Mouse (Mus musculus) A20 (cell line): ENCODE measurements around the gene Tmem251.

Experiments used
- DNase-seq: peaks from one replicate; pipeline ENCODE4 v3.0.0-alpha.2; 2011; ENCODE audit warnings: low read depth, low spot score

Gene Tmem251

DNA sequence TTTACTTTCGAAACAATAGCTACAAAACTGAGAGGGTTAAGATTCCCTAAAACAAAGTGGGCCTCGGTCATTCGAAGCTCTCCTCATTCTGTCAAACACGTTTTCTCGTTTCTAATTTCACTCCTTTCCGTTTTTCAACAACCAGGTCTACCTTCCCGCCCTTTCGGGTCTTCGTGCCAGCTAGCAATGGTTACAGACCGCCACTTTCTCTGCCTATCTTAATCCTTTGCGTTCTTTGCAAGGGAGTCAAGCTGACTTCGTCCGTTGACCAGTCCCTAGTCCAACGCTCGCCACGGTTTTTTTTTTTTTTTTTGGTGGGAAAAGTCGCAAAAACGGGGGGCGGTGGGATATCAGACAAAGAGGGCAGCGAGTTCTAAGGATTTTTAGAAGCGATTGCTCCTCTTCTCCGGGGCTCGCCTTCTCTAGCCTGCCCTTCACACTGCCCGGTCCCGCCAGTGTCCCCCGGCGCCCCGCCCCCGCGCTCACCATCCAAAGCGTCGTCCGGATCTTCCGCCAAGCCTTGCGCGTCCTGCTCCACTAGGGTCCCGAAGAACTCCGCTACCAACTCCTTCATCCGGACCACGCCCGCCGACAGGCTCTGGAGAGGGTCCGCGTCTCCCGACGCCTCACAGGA, 13.6 kb downstream of the Tmem251 start:
- no peak for DNase-seq

DNA sequence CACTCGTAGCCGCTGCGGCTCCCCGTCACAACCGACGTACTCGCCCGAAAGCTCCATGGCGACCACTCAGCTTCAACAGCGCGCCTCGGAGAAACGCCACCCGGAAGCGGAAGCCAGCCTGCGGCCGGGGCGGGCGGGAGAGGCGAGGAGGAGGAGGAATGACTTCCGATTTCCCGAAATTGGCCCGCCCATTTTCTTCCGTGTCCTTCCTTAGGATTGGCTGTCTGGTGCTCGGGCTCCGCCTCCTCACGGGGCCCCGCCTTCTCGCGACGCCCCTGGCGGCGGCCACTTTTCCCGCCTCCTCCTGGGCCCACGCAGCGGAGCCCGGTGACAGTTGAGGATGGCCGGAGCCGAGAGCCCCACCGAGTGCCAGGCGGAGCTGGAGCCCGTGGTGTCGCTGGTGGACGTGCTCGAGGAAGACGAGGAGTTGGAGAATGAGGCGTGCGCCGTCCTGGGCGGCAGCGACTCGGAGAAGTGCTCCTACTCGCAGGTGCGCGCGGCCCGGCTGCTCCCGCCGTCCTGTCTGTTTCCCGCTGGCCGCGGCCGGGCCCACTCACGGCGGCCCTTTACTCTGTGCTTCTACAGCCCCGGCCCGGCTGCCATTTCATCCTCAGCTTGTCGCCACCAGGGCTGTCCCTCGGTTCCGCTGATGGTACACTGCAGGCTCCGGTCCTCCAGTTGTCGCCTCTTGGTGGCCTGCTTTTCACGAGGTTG, 14.3 kb downstream of the Tmem251 start, which contains the start of the genes Gm28051, Gon7 and Ubr7:
Gene Gm28051, minus strand, starts transcription at position 77 of the 714 bp plus-strand sequence.
Gene Gon7, minus strand, starts transcription at position 115 of the 714 bp plus-strand sequence.
Gene Ubr7, plus strand, starts transcription at position 279 of the 714 bp plus-strand sequence.
- DNase-seq: peak; percentile 98

DNA sequence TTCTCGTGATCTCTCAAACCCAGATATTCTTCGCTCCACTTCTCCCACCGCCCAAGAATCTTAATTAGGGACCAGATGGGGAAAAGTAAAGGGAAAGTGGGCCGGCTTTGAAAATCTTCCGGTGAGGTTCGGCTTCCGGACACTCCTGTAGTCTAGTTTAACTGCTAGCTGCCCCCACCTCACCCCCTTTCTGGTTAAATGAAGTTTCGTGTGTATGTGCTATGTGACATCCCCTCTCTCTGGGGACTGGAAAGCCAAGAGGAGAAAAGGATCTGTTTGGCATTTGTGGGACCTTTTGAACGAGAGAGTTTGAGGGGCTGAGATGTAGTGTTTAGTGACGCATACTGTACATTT, 14.8 kb downstream of the Tmem251 start, which contains the start of gene Gm20604:
Gene Gm20604, minus strand, starts transcription at position 270 of the 354 bp plus-strand sequence.
- no peak for DNase-seq

DNA sequence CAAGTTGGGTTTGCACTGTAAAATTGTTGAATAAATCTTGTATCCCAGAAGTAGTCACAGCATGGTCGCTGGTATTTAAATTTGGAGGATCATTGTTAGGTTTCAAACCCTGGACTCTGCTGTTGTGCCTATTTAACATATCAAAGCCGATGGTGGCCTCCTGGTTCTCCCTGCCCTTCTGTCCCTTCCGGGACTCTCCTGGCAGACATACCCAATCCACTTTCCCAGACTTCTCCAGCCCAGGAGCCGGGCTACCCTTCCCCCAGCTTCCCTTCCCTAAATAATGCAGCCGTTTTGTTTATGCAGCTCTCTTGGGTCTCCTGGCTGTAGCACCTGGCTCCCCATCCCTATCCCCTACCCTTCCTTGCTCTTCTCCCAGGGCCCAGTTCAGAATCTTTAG, 15.4 kb downstream of the Tmem251 start:
- DNase-seq: no peak

DNA sequence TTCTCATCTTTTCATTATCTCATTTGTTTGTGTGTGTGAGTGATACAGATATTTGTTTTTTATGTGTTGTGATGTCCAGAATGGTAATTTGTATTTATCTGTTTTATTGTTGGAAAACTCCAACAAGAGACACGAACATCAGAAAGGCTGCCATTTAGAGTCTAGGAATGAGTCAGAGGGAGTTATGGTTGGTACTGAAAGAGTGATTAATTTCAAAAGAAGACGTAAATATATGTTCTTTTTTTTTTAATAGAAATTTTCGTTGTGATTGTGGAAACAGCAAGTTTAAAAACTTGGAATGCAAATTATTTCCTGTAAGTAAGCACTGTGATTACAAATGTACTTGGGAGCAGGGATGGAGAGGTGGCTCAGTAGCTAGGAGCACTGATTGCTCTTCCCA, 18.1 kb downstream of the Tmem251 start:
- DNase-seq: no peak

DNA sequence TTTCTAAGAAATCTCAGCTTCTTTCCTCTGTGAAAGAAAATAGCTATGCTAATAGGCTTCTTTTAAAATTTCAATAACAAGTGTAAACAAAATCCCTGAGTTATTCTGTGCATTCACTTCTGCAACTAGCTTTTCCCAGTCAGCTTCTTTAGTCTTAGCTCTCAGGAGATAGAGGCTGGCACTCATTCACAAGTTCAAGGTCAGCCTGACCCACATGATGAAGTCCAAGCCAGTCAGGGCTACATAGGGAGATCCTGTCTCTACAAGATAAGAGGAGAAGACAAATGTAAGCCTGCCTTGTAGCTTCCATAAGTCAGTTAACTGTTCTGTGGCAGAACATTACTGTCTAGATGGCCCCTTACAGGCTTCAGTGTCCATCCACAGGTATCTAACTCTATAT, 20.1 kb downstream of the Tmem251 start:
- DNase-seq: no peak

DNA sequence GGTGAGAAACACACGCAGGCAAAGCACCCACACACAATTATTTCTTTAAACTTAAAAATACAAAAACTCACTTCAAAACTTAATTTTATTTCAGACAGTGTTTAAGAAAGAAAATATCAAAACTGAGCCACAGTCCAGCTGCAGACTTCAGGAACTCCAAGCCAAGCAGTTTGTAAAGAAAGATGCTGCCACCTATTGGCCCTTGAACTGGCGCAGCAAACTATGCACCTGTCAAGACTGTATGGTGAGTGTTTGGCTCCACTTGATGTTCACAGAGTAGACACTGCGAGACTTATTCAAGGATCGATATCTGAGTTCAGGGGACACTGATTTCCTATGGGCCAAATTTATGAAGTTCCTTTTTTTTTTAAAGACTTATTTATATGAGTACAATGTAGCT, 25.4 kb downstream of the Tmem251 start:
- peak; percentile 35 for DNase-seq

DNA sequence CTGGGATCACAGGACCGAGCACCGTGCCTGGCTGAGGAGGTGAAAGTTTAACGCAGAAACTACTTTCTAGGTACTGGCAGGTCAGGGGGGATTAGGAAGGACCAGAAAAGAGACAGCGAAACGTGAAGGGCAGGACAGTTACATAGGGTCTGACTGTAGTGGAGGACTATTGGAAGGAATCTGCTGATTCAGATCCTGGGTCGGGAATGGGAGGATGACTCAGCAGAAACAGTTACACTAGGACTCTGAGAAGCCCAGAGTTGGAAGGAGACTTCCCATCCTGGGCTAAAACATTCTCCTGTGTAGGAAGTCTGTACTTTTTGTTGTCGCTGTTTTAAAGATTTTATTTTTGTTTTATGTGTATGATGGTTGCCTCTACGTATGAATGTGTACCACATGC, 28.0 kb downstream of the Tmem251 start:
- no peak for DNase-seq

DNA sequence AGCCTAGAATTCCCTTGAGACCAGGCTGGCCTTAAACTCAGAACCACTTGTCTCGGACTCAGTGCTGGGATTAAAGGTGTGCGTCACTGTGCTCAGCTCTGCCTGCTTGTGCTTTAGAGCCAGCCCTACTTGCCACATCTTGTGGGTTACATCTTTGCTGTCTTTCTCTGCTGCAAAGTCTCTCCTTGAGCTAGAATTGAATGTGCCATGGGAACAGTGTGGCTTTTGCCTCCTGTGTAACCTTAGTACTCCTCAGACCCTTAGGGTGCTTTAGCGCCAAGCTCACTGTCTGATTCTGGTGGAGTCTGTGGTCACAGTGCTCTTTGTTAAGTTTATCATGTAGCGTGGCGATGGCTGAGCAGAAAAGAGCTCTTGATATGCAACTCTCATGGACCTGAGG, 29.1 kb downstream of the Tmem251 start:
- no peak for DNase-seq

DNA sequence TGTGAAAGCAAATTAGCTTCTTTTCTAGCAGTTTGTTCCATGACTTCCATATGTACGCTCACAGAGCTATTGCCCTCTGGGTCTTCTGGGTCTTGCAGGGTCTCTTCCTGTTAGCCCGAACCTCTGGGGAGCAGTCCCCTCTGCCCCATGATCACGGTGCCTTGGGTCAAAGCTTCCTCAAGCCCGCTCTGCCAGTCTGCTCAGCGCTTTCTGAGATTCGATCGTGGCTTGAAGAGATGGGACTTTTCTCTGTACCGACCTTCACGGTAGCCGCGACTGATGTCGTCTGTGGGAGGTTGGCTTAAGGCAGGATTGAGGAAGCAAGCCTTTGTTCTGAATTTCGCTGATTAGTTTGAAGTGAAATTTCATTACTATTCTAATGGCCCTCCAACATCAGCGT, 32.5 kb downstream of the Tmem251 start:
- DNase-seq: no peak

DNA sequence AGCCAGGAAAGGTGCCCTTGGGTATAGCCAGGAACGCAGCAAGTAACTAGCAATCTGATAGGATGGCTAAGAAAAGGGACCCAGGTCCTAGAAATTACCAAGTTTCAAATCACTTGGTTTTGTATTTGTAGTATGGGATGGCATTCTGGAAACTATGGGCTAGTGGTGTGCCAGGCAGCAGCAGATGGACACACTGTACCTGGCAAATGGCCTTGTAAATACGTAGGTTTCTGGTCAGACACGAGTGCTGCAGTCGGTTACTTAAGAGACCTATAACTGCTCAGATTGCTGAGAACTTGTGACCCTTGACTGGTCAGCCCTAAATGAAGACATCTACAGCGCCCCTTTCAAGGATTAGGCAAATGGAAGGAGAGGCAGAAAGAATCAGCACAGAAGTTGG, 34.6 kb downstream of the Tmem251 start:
- DNase-seq: no peak

DNA sequence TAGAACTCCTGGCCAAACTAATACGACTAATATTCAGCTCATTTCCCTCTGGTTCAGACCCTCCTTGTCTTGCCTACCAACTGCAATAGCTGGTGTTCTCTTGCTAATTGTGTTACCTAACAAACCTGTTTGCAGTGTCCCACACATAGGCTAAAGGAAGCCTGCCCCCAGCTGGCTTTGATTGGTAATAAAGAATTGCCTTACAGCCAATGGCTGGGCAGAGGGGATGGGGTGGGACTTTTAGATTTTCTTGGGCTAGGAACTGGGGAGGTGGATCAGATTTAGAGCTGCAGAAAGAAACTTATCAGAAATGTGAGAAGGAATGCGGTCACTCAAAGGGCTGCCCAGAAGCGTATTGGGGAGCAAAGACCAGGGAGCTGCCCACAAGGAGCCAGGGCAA, 35.9 kb downstream of the Tmem251 start:
- DNase-seq: peak; percentile 37

DNA sequence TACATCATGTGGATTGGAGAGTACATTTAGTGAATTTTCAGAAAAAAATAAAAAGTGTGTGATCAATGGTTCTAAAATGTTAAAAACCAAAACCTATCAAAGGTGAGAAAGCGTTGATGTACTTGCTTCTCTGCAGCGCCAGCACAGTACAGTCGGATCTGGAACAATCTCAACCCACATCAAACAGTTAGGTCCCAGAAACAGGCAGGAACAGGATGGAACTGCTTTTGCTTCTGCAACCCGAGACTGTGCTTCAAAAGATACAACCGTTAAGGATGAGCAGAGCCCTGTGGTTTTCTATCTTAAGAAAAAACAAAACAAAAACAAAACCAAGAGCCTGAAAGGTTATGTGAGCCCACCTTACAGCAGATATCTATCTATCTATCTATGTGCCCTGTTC, 39.3 kb downstream of the Tmem251 start:
- DNase-seq: no peak

DNA sequence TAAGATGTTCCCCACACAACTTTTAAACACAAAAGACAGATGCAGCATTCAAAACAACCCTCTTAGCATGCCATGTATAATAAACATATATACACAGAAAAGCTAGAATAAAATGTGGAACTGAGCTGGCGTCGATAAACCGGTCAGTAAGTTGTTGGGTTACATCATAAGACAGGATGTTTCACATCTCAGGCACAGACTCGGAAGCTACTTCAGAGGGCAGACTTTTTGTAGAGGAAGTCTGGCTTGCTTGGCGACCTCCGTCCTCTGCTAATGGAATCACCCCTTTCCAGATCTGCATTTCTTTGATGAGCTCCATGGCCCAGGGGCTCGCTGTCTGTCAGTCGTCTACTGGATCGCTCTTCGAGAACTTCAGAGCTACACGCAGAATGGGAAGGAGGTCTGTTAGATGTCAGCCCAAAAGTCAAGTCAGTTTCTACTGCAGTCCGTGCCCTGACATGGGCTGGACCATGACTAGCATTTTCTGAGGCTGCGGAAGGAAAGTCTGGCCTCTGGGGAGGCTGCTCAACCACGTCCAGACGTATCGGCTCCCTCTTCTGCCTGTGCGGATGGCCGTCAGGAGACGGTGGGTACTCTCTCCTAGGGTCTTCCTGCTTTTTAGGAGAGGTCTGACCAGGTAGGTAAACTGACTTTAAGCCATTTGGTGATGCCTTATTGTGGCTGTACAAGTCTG, 41.5 kb downstream of the Tmem251 start:
- DNase-seq: no peak

DNA sequence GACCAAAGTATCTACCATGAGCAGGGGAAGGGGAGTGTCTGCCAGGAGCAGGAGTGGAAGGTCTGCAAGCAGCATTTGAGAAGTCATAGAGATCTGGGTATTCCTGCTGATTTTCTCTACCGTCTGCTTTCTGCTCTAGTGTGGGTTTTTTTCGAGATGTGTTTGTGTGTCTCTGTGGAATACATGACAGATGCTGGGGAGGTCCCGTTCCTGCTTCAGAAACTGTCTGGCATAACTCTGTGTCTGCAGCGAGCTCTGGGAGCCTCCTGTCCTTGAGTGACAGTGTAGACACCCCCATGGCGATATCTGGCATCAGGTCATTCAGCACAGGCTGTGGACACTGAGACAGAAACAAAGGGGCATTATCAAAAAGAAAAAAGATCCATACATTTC, 42.0 kb downstream of the Tmem251 start:
- DNase-seq: no peak

DNA sequence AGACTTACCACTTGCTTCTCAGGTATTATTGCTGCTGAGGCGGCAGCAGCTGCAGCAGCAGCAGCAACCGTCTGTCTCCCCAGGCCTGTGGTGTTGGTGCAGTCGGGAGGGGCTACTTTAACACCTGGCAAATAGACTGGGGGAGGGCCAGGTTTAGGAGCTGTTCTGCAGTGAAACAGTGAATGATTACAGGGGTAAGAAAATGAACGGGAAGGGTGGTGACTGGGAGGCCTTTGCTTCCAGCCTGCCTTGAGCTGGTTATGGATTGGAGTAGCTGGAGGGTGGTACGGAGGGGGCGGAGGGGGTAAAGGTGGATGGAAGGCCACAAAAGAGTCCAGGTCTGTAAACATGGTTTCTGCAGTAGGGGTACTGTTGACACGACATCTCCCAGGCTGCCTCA, 44.4 kb downstream of the Tmem251 start:
- no peak for DNase-seq
